Mouse (Mus musculus) bone marrow, adult 2 months (tissue): ENCODE results near the gene Spata31d1d.

Experiments
- CTCF ChIP-seq: fragments of 200-500 bp; IDR thresholded peaks from 2 replicates; pipeline ENCODE4 v1.5.1; 2011; ENCODE audit warnings: low read length, control low read depth; ENCODE audit not compliant: control insufficient read depth, insufficient read depth
- POLR2A ChIP-seq: fragments of 200-500 bp; IDR thresholded peaks from 2 replicates; pipeline ENCODE4 v1.6.1; 2011; ENCODE audit warnings: low read depth, mild to moderate bottlenecking, control low read depth, low read length, borderline replicate concordance; ENCODE audit not compliant: control insufficient read depth

DNA sequence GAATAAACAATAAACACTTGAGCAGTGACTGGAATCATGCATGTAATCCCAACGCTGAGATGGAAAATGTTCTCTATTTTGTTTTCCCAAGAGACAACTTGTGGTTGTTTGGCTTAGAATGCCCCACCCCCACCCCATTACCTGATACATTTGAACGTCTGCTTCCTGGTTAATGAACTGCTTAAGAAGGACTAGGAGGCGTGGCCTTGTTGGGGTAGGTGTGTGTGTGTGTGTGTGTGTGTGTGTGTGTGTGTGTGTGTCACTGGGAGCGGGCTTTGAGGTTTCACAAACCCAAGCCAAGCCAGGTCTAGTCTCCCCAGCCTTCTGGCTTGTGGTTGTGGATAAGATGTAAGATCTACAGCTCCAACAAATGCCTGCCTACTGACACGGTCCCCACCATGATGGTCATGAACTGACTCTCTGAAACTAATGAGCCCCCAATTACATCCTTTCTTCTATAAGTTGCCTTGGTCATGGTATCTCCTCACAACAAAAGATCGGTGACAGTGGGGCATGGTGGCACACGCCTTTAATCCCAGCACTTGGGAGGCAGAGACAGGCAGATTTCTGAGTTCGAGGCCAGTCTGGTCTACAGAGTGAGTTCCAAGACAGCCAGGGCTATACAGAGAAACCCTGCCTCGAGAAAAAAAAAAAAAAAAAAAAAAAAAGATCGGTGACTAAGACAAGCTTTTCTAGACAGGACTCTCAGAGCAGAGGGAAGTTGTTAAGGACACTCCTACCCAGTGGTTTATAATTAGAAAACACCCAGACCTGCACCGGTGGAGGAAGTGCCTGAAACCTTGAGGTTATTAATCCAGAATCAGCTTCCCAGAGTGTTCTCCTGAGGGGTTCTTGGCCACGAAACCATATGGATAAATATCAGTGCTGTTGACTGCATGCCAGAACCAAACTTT is 55.0 kb downstream of the Spata31d1d start:
- TF ChIP-seq POLR2A (no peak), CTCF (no peak)
